In genomic region chr12:92748576-92748975, GRCm38 (mm10) we compare ENCODE assay signal across 25 mouse cellular contexts.
"Had no signal": no experiment of that assay in that cellular context is flagged by ENCODE, and none has a peak within 500 bp of the region (broad histone marks: within the 10 kb centered on the region; RNA-seq: fewer than 3 reads in every experiment).

No protein-coding gene starts in this region.

- H3K9me3 ChIP-seq: heart, embryonic 10.5 days; heart, embryonic 12.5 days; hindbrain, embryonic 13.5 days; hindbrain, embryonic 15.5 days; kidney, embryonic 15.5 days; limb, embryonic 13.5 days; limb, embryonic 15.5 days; liver, embryonic 12.5 days had no signal

- H3K4me1 ChIP-seq: heart, embryonic 10.5 days; heart, embryonic 12.5 days; hindbrain, embryonic 13.5 days; hindbrain, embryonic 15.5 days; kidney, embryonic 15.5 days; limb, embryonic 13.5 days; limb, embryonic 15.5 days; liver, embryonic 12.5 days had no signal

- H3K4me2 ChIP-seq: heart, embryonic 12.5 days; hindbrain, embryonic 13.5 days; hindbrain, embryonic 15.5 days; kidney, embryonic 15.5 days; limb, embryonic 13.5 days; limb, embryonic 15.5 days; liver, embryonic 12.5 days had no signal

- H3K9ac ChIP-seq: heart, embryonic 12.5 days; hindbrain, embryonic 13.5 days; hindbrain, embryonic 15.5 days; kidney, embryonic 15.5 days; limb, embryonic 13.5 days; limb, embryonic 15.5 days; liver, embryonic 12.5 days; liver, embryonic 14.5 days had no signal

- H3K27ac ChIP-seq: heart, embryonic 10.5 days; hindbrain, embryonic 13.5 days; hindbrain, embryonic 15.5 days; hindbrain, postnatal 0 days; kidney, embryonic 15.5 days; kidney, postnatal 0 days; layer of hippocampus, adult 2 months; limb, embryonic 13.5 days; limb, embryonic 15.5 days; liver, embryonic 12.5 days; liver, embryonic 14.5 days had no signal

- H3K27me3 ChIP-seq: heart, embryonic 12.5 days; hindbrain, embryonic 13.5 days; hindbrain, embryonic 15.5 days; kidney, embryonic 15.5 days; limb, embryonic 13.5 days; limb, embryonic 15.5 days; liver, embryonic 12.5 days had no signal

- H3K4me3 ChIP-seq: heart, embryonic 10.5 days; heart, embryonic 12.5 days; hindbrain, embryonic 13.5 days; hindbrain, embryonic 15.5 days; kidney, embryonic 15.5 days; layer of hippocampus, adult 2 months; limb, embryonic 13.5 days; limb, embryonic 15.5 days; liver, embryonic 12.5 days had no signal

- H3K36me3 ChIP-seq: heart, embryonic 10.5 days; heart, embryonic 12.5 days; hindbrain, embryonic 13.5 days; hindbrain, embryonic 15.5 days; kidney, embryonic 15.5 days; limb, embryonic 13.5 days; limb, embryonic 15.5 days; liver, embryonic 12.5 days had no signal

- ATAC-seq: hindbrain, postnatal 0 days; intestine, embryonic 16.5 days; liver, embryonic 12.5 days had no signal

- DNase-seq: gastrocnemius, postnatal 10 days; gastrocnemius, postnatal 25 days; heart, adult 18-20 months; heart, postnatal 10 days; kidney, adult 11 months; kidney, adult 2 months; kidney, adult 9 months; kidney, postnatal 14 days; kidney, postnatal 4 days; layer of hippocampus, postnatal 36 days; left cerebral cortex, postnatal 4 days; lung, adult 18-20 months had no signal
